Mouse (Mus musculus): ENCODE data around the gene Gm49369.
"Not testable (repeated sequence)": the region's sequence is repeated elsewhere in the genome, so short reads cannot be mapped to it uniquely, and the experiment has no call there.

Gene Gm49369

GRCm38 (mm10) chr7:142382567-142382966, at the start of gene Gm49369:
Gm49369 (minus strand) TSS chr7:142382667.
- no peak for DNase-seq (ENCODE audit: low read depth in 2 of 2, low spot score in 2 of 2)

GRCm38 (mm10) chr7:142431106-142431505, 48.6 kb upstream of the Gm49369 start:
- no peak for DNase-seq (ENCODE audit: low read depth in 2 of 2, low spot score in 2 of 2)

- no peak for DNase-seq (ENCODE audit: low read depth in 2 of 2, low spot score in 2 of 2)
These were observed 47.8 kb upstream of the Gm49369 start for GRCm38 (mm10) chr7:142430160-142430678.

- no peak for DNase-seq (ENCODE audit: low read depth in 2 of 2, low spot score in 2 of 2)
These were observed 45.7 kb upstream of the Gm49369 start for GRCm38 (mm10) chr7:142428213-142428612.

- DNase-seq (ENCODE audit: low read depth in 2 of 2, low spot score in 2 of 2): no peak
These were observed 43.3 kb upstream of the Gm49369 start for GRCm38 (mm10) chr7:142425641-142426213.

- no peak for DNase-seq (ENCODE audit: low read depth in 2 of 2, low spot score in 2 of 2)
These were observed 39.4 kb upstream of the Gm49369 start for GRCm38 (mm10) chr7:142421826-142422225.

- DNase-seq (ENCODE audit: low read depth in 2 of 2, low spot score in 2 of 2): no peak
These were observed 37.4 kb upstream of the Gm49369 start for GRCm38 (mm10) chr7:142419887-142420286.

GRCm38 (mm10) chr7:142418679-142419078, 36.2 kb upstream of the Gm49369 start:
- no peak for DNase-seq (ENCODE audit: low read depth in 2 of 2, low spot score in 2 of 2)

- DNase-seq (ENCODE audit: low read depth in 2 of 2, low spot score in 2 of 2): no peak
These were observed 35.6 kb upstream of the Gm49369 start for GRCm38 (mm10) chr7:142418027-142418426.

GRCm38 (mm10) chr7:142416225-142416624, 33.8 kb upstream of the Gm49369 start:
- DNase-seq (ENCODE audit: low read depth in 2 of 2, low spot score in 2 of 2): no peak

GRCm38 (mm10) chr7:142415314-142415713, 32.8 kb upstream of the Gm49369 start:
- DNase-seq (ENCODE audit: low read depth in 2 of 2, low spot score in 2 of 2): no peak

- DNase-seq (ENCODE audit: low read depth in 2 of 2, low spot score in 2 of 2): no peak
These were observed 30.8 kb upstream of the Gm49369 start for GRCm38 (mm10) chr7:142413285-142413684.

GRCm38 (mm10) chr7:142409603-142410002, 27.1 kb upstream of the Gm49369 start:
- DNase-seq (ENCODE audit: low read depth in 2 of 2, low spot score in 2 of 2): no peak

- no peak for DNase-seq (ENCODE audit: low read depth in 2 of 2, low spot score in 2 of 2)
These were observed 26.2 kb upstream of the Gm49369 start for GRCm38 (mm10) chr7:142408686-142409085.

- no peak for DNase-seq (ENCODE audit: low read depth in 2 of 2, low spot score in 2 of 2)
These were observed 25.5 kb upstream of the Gm49369 start for GRCm38 (mm10) chr7:142407935-142408334.

- not testable (repeated sequence) for DNase-seq (ENCODE audit: low read depth in 2 of 2, low spot score in 2 of 2)
These were observed 22.7 kb upstream of the Gm49369 start for GRCm38 (mm10) chr7:142405134-142405533.

- DNase-seq (ENCODE audit: low read depth in 2 of 2, low spot score in 2 of 2): no peak
These were observed 21.1 kb upstream of the Gm49369 start for GRCm38 (mm10) chr7:142403591-142403990.

GRCm38 (mm10) chr7:142400750-142401142, 18.3 kb upstream of the Gm49369 start:
- DNase-seq (ENCODE audit: low read depth in 2 of 2, low spot score in 2 of 2): no peak

GRCm38 (mm10) chr7:142400112-142400749, 17.8 kb upstream of the Gm49369 start:
- DNase-seq (ENCODE audit: low read depth in 2 of 2, low spot score in 2 of 2): no peak

- DNase-seq (ENCODE audit: low read depth in 2 of 2, low spot score in 2 of 2): no peak
These were observed 16.8 kb upstream of the Gm49369 start for GRCm38 (mm10) chr7:142399250-142399649.

- no peak for DNase-seq (ENCODE audit: low read depth in 2 of 2, low spot score in 2 of 2)
These were observed 15.6 kb upstream of the Gm49369 start for GRCm38 (mm10) chr7:142398052-142398451.

- no peak for DNase-seq (ENCODE audit: low read depth in 2 of 2, low spot score in 2 of 2)
These were observed 14.1 kb upstream of the Gm49369 start for GRCm38 (mm10) chr7:142396611-142397010.

GRCm38 (mm10) chr7:142395472-142395871, 13.0 kb upstream of the Gm49369 start:
- DNase-seq (ENCODE audit: low read depth in 2 of 2, low spot score in 2 of 2): no peak
